Mouse (Mus musculus): ENCODE data around the gene Diablo.

GRCm38 (mm10) chr5:123470784-123471400, 53.1 kb downstream of the Diablo start:
- no peak for TF ChIP-seq POLR2A (IDR thresholded peaks at IDR 0.05; ENCODE audit: control insufficient read depth, extremely low read depth, insufficient read depth, low read length, poor library complexity)
- TF ChIP-seq CTCF (IDR thresholded peaks at IDR 0.05; ENCODE audit: borderline replicate concordance, control insufficient read depth, extremely low read depth, insufficient read depth, low read length, poor library complexity), result no peak

All from thymus, adult 2 months (tissue).